Mouse (Mus musculus) right cerebral cortex, postnatal 10 days (tissue): Measurements from ENCODE around the gene Yme1l1.

ENCODE experiments used
- DNase-seq, 2 experiments: peaks; one replicate each; pipeline ENCODE4 v3.0.0; 2021; ENCODE audit warnings: low spot score in 2 of 2

Gene Yme1l1

GRCm38 (mm10) chr2:23155777-23156607 lies at the start of gene Yme1l1, which contains the start of gene Mastl:
TSS of gene Yme1l1 (plus strand) at chr2:23156369.
TSS of gene Mastl (minus strand) at chr2:23156024.
- peak; percentile 99 for DNase-seq

DNA sequence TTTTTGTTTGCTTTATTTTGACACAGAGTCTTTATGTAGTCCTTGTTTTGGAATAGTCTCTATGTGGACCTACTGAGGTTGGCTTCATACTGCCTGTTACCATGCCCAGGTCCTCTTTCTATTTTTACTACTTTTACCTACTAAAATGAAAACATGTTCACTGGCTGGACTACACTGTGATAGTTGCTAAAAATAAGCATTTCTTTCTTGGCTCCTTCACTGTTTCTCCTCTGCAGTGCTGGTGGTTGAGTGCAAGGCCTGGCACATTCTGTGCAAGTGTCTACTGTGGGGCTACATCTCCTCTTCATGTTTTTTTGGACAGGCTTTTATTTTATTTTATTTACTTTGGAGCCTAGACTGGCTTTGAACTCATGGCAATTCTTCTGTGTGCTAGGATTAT lies 36.6 kb upstream of the Yme1l1 start:
- no peak for DNase-seq

- DNase-seq = no peak
Observed at GRCm38 (mm10) chr2:23155199-23155621, 959 bp upstream of the Yme1l1 start.

GRCm38 (mm10) chr2:23156608-23157081 lies 476 bp downstream of the Yme1l1 start:
- no peak for DNase-seq

- no peak for DNase-seq
Observed at GRCm38 (mm10) chr2:23172305-23172704, 16.1 kb downstream of the Yme1l1 start.

DNA sequence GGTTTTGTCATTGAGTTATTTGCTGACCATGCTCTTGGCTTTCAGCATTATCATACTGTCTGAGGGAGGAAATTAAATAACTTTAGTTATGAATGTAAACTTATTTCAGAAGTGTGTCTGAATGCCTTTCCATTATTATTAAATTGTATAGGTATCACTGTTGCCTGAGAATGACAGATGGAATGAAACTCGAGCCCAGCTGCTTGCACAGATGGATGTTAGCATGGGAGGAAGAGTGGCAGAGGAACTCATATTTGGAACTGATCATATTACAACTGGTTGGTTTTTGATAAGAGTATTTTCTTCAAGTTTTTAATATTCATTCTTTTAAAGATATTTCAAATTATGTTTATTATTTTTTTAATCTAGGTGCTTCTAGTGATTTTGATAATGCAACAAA lies 38.2 kb downstream of the Yme1l1 start:
- DNase-seq = peak in 1 of 2 experiments; percentile 23

GRCm38 (mm10) chr2:23201034-23201433 lies 44.9 kb downstream of the Yme1l1 start:
- DNase-seq = no peak

DNA sequence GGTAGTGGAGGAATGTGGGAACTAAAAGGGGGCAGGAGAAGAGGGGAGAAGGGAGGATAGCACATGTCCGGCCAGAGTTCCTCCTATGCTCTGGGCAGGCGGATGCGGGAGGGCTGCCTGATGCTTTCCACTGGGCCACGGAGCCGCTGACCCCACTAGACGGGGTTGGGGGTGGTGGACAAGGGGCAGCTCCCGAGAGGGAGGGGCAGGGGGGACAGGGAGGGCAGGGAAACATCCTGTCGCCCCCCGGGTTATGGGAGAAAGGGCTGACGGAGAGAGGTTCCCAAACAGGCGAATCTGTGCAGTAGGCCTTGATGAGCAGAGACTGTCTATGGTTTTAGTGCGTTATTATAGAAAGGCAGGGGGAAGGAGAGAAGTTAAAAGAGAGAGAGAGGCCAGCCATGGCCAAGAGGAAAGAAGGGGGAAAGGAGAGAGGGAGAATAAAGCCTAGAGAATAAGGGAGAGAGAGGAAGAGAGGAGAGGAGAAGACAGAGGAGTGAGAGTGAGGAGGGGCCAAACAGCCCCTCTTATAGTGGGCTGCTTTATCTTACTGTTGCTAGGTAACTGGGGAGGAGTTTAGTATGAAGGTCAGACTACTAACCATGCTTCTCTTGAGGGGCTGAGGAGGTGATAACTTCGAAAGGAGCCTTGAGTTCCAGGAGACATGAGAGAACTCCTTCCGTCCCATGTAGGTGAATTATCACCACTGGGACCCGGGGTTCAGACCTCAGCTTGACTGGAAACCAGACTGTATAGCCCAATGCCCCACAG lies 46.9 kb downstream of the Yme1l1 start:
- peak in 1 of 2 experiments; percentile 23 for DNase-seq

DNA sequence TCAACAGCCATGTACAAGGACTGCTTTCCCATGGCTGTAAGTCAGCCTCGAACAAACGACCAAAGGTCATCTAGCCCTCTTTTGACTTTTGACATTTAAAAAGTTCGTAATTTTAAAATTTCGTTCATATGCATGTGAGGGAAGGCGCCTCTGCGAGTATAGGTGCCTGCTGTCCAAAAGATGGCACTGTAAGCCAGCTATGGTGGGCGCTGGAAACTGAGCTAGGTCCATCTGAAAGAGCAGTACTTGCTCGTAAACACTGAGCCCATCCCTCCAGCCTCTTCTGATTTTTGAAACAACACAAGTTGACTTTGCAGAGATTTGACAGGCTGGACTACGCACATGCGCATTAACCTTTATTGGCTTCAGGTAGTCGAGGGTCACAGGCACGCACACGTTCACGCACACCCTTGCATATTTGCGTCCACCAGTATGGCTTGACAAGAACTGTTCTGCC lies 50.9 kb downstream of the Yme1l1 start, which contains the start of gene 4931423N10Rik:
TSS of gene 4931423N10Rik (plus strand) at position 407 of the 457 bp plus-strand sequence.
- no peak for DNase-seq

DNA sequence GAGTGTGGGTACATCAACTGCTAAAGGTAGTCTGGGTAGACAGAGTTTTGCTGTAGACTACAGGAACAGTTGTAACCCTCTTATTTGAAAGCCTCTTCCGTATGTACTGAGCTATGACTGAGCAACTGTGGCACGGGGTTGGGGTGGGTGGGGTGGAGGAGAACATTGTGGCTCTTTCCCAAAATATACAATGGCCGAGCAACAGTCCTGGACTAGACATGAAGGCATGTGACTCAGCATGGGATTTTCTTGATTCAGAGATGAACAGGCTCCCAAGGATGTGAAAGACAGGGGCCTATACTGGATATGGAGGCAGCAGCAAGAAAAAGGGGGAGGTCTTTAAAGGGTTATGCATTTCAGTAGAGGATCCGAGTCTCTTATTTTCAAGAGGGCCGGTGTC lies 57.5 kb downstream of the Yme1l1 start:
- no peak for DNase-seq

- DNase-seq = no peak
Observed at GRCm38 (mm10) chr2:23225199-23225598, 69.0 kb downstream of the Yme1l1 start.

GRCm38 (mm10) chr2:23228463-23228862 lies 72.3 kb downstream of the Yme1l1 start:
- no peak for DNase-seq

- no peak for DNase-seq
Observed at GRCm38 (mm10) chr2:23234065-23234773, 78.0 kb downstream of the Yme1l1 start.
